Mouse (Mus musculus): Measurements from ENCODE around the gene P2ry6. TPM values are rescaled to one million over a fixed set of nuclear protein-coding genes. Genes with fewer than 3 reads are reported as not detected.

The P2ry6 gene
- polyA plus RNA-seq, 1 experiment = 59.1 TPM

- H3K4me1 ChIP-seq (ENCODE audit: control insufficient read depth, insufficient read depth, low read length) = peaks cover 9% of the 10 kb centered on the region; the same call in 1 of the 2 replicates
- WGBS = 70% methylated on average over 4 of the region's 4 CpGs
- no peak for TF ChIP-seq CTCF (IDR thresholded peaks at IDR 0.05; ENCODE audit: insufficient read depth, low read length)
- no peak for TF ChIP-seq POLR2A (IDR thresholded peaks at IDR 0.05; ENCODE audit: borderline replicate concordance, extremely low read depth, low read depth, low read length)
- no peak overlapping the region for H3K4me3 ChIP-seq (replicated peaks; ENCODE audit: extremely low read depth, low read depth, low read length)
- no peak for DNase-seq
Measured at GRCm38 (mm10) chr7:101005119-101005518, 30.7 kb upstream of the P2ry6 start.

- WGBS = 61% methylated on average over 11 of the region's 11 CpGs
- H3K4me3 ChIP-seq (replicated peaks; ENCODE audit: extremely low read depth, low read depth, low read length) = no peak overlapping the region
- no peak for DNase-seq
- H3K4me1 ChIP-seq (ENCODE audit: control insufficient read depth, insufficient read depth, low read length) = peaks cover 6% of the 10 kb centered on the region; the same call in 1 of the 2 replicates
- TF ChIP-seq POLR2A (IDR thresholded peaks at IDR 0.05; ENCODE audit: borderline replicate concordance, extremely low read depth, low read depth, low read length) (no peak), CTCF (IDR thresholded peaks at IDR 0.05; ENCODE audit: insufficient read depth, low read length) (no peak)
Measured at GRCm38 (mm10) chr7:101003442-101004326, 29.2 kb upstream of the P2ry6 start.

- DNase-seq = no peak
- Histone ChIP-seq H3K4me3 (replicated peaks; ENCODE audit: extremely low read depth, low read depth, low read length) (no peak overlapping the region), H3K4me1 (ENCODE audit: control insufficient read depth, insufficient read depth, low read length) (peaks cover 6% of the 10 kb centered on the region; the same call in 1 of the 2 replicates)
- WGBS = 78% methylated on average over 6 of the region's 6 CpGs
- TF ChIP-seq CTCF (IDR thresholded peaks at IDR 0.05; ENCODE audit: insufficient read depth, low read length) = no peak
- TF ChIP-seq POLR2A (IDR thresholded peaks at IDR 0.05; ENCODE audit: borderline replicate concordance, extremely low read depth, low read depth, low read length) = no peak
Measured at GRCm38 (mm10) chr7:101002274-101002673, 27.8 kb upstream of the P2ry6 start.

- no peak for TF ChIP-seq POLR2A (IDR thresholded peaks at IDR 0.05; ENCODE audit: borderline replicate concordance, extremely low read depth, low read depth, low read length)
- TF ChIP-seq CTCF (IDR thresholded peaks at IDR 0.05; ENCODE audit: insufficient read depth, low read length) = no peak
- WGBS = 79% methylated on average over 5 of the region's 5 CpGs
- 0 out of 2 replicates have a peak, but pooled peaks cover 2% of the 10 kb centered on the region for H3K4me1 ChIP-seq (ENCODE audit: control insufficient read depth, insufficient read depth, low read length)
- H3K4me3 ChIP-seq (replicated peaks; ENCODE audit: extremely low read depth, low read depth, low read length) = no peak overlapping the region
- DNase-seq = no peak
Measured at GRCm38 (mm10) chr7:100999623-101000022, 25.2 kb upstream of the P2ry6 start.

GRCm38 (mm10) chr7:100998578-100998960 lies 24.1 kb upstream of the P2ry6 start:
- H3K4me1 ChIP-seq (ENCODE audit: control insufficient read depth, insufficient read depth, low read length) = peaks cover 6% of the 10 kb centered on the region
- WGBS = 91% methylated on average over 24 of the region's 24 CpGs
- no peak for TF ChIP-seq CTCF (IDR thresholded peaks at IDR 0.05; ENCODE audit: insufficient read depth, low read length)
- TF ChIP-seq POLR2A (IDR thresholded peaks at IDR 0.05; ENCODE audit: borderline replicate concordance, extremely low read depth, low read depth, low read length) = no peak

GRCm38 (mm10) chr7:100997951-100998577 lies 23.6 kb upstream of the P2ry6 start:
- Histone ChIP-seq H3K4me3 (replicated peaks; ENCODE audit: extremely low read depth, low read depth, low read length) (no peak overlapping the region), H3K4me1 (ENCODE audit: control insufficient read depth, insufficient read depth, low read length) (peaks cover 6% of the 10 kb centered on the region)
- TF ChIP-seq POLR2A (IDR thresholded peaks at IDR 0.05; ENCODE audit: borderline replicate concordance, extremely low read depth, low read depth, low read length) (no peak), CTCF (IDR thresholded peaks at IDR 0.05; ENCODE audit: insufficient read depth, low read length) (no peak)
- WGBS = 88% methylated on average over 31 of the region's 31 CpGs
- no peak for DNase-seq

More at GRCm38 (mm10) chr7:100998578-100998960, 24.1 kb upstream of the P2ry6 start:
- H3K4me3 ChIP-seq (replicated peaks; ENCODE audit: extremely low read depth, low read depth, low read length) = no peak overlapping the region
- no peak for DNase-seq

GRCm38 (mm10) chr7:100997215-100997614 lies 22.8 kb upstream of the P2ry6 start:
- no peak for DNase-seq
- Histone ChIP-seq H3K4me1 (ENCODE audit: control insufficient read depth, insufficient read depth, low read length) (peaks cover 12% of the 10 kb centered on the region), H3K4me3 (replicated peaks; ENCODE audit: extremely low read depth, low read depth, low read length) (no peak overlapping the region)
- 77% methylated on average over 1 of the region's 1 CpGs for WGBS
- no peak for TF ChIP-seq POLR2A (IDR thresholded peaks at IDR 0.05; ENCODE audit: borderline replicate concordance, extremely low read depth, low read depth, low read length)
- no peak for TF ChIP-seq CTCF (IDR thresholded peaks at IDR 0.05; ENCODE audit: insufficient read depth, low read length)

GRCm38 (mm10) chr7:100995951-100996350 lies 21.5 kb upstream of the P2ry6 start:
- Histone ChIP-seq H3K4me1 (ENCODE audit: control insufficient read depth, insufficient read depth, low read length) (peaks cover 19% of the 10 kb centered on the region), H3K4me3 (replicated peaks; ENCODE audit: extremely low read depth, low read depth, low read length) (no peak overlapping the region)
- WGBS = 83% methylated on average over 3 of the region's 3 CpGs
- no peak for DNase-seq
- TF ChIP-seq CTCF (IDR thresholded peaks at IDR 0.05; ENCODE audit: insufficient read depth, low read length) = no peak
- TF ChIP-seq POLR2A (IDR thresholded peaks at IDR 0.05; ENCODE audit: borderline replicate concordance, extremely low read depth, low read depth, low read length) = no peak

- TF ChIP-seq POLR2A (IDR thresholded peaks at IDR 0.05; ENCODE audit: borderline replicate concordance, extremely low read depth, low read depth, low read length) (no peak), CTCF (IDR thresholded peaks at IDR 0.05; ENCODE audit: insufficient read depth, low read length) (no peak)
- 86% methylated on average over 7 of the region's 7 CpGs for WGBS
- no peak overlapping the region for H3K4me3 ChIP-seq (replicated peaks; ENCODE audit: extremely low read depth, low read depth, low read length)
- DNase-seq = no peak
- peaks cover 21% of the 10 kb centered on the region for H3K4me1 ChIP-seq (ENCODE audit: control insufficient read depth, insufficient read depth, low read length)
Measured at GRCm38 (mm10) chr7:100995260-100995864, 20.9 kb upstream of the P2ry6 start.
